Mouse (Mus musculus) megakaryocyte, embryonic 14.5 days (primary cell): Measurements from ENCODE around the gene Selenof. TPM values are rescaled to one million over a fixed set of nuclear protein-coding genes. Genes with fewer than 3 reads are reported as not detected.
"Not testable (repeated sequence)": the region's sequence is repeated elsewhere in the genome, so short reads cannot be mapped to it uniquely, and the experiment has no call there.

ENCODE experiments used
- H3K27me3 ChIP-seq: replicated peaks from 2 replicates; pipeline ENCODE3; 2012; ENCODE audit warnings: inconsistent platforms
- H3K36me3 ChIP-seq: replicated peaks from 2 replicates; pipeline ENCODE3; 2012; ENCODE audit warnings: low read length, inconsistent platforms, mixed read lengths
- H3K4me1 ChIP-seq: 2 replicates; pipeline ENCODE4 v1.6.1; 2012; ENCODE audit warnings: inconsistent platforms
- H3K4me3 ChIP-seq: replicated peaks from 2 replicates; pipeline ENCODE3; 2012; ENCODE audit warnings: moderate library complexity, mild to moderate bottlenecking, inconsistent platforms
- H3K9me3 ChIP-seq: 2 replicates; pipeline ENCODE4 v1.6.1; 2012; ENCODE audit warnings: inconsistent platforms
- FLI1 ChIP-seq: IDR thresholded peaks from 2 replicates; pipeline ENCODE4 v1.6.1; 2012; ENCODE audit warnings: low read length, inconsistent platforms, mixed read lengths
- GATA1 ChIP-seq: IDR thresholded peaks from 3 replicates; pipeline ENCODE4 v1.6.1; 2012; ENCODE audit warnings: mixed read lengths, low read length, inconsistent platforms, borderline replicate concordance
- polyA plus RNA-seq: library from polyadenylated mRNA; stranded (reverse); fragments of >175 nt; gene quantifications from 2 replicates; pipeline ENCODE4 v1.2.3, GENCODE M21; 2012; ENCODE audit warnings: low replicate concordance; ENCODE audit not compliant: insufficient read depth

The Selenof gene
- polyA plus RNA-seq, 1 experiment = 35.5 TPM

- Histone ChIP-seq H3K4me3 (no peak overlapping the region), H3K4me1 (peaks cover 30% of the 10 kb centered on the region), H3K9me3 (peaks cover 6% of the 10 kb centered on the region; the same call in 1 of the 2 replicates), H3K27me3 (no peaks in the 10 kb centered on the region), H3K36me3 (peaks cover 90% of the 10 kb centered on the region)
- TF ChIP-seq FLI1 = no peak
- no peak for TF ChIP-seq GATA1
Observed at GRCm38 (mm10) chr3:144597790-144598467, 27.8 kb downstream of the Selenof start.

DNA sequence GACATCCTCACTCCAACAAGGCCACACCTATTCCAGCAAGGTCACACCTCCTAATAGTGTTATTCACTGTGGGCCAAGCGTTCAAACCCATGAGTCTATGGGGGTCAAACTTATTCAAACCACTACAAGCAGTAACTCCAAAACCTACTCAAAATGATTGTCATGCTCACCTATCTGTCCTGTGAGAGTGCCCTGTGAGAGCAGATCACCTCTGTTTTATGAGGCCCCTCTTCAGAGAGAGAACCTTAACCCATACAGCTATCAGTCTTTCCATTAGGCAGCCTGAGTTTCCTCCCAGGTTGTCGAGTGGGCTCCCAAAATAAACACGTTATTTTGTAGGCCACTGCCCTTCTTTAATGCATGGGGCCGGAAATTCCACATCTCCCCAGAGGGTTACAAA is 32.3 kb downstream of the Selenof start:
- Histone ChIP-seq H3K4me3 (no peak overlapping the region), H3K9me3 (peaks cover 6% of the 10 kb centered on the region; the same call in 1 of the 2 replicates), H3K36me3 (peaks cover 58% of the 10 kb centered on the region), H3K27me3 (no peaks in the 10 kb centered on the region), H3K4me1 (peaks cover 69% of the 10 kb centered on the region)
- TF ChIP-seq GATA1 = no peak
- no peak for TF ChIP-seq FLI1

GRCm38 (mm10) chr3:144602819-144603218 is 32.7 kb downstream of the Selenof start:
- peaks cover 73% of the 10 kb centered on the region for H3K4me1 ChIP-seq
- no peak overlapping the region for H3K4me3 ChIP-seq
- peaks cover 6% of the 10 kb centered on the region; the same call in 1 of the 2 replicates for H3K9me3 ChIP-seq
- no peaks in the 10 kb centered on the region for H3K27me3 ChIP-seq
- peaks cover 54% of the 10 kb centered on the region for H3K36me3 ChIP-seq
- TF ChIP-seq GATA1 (no peak), FLI1 (no peak)

DNA sequence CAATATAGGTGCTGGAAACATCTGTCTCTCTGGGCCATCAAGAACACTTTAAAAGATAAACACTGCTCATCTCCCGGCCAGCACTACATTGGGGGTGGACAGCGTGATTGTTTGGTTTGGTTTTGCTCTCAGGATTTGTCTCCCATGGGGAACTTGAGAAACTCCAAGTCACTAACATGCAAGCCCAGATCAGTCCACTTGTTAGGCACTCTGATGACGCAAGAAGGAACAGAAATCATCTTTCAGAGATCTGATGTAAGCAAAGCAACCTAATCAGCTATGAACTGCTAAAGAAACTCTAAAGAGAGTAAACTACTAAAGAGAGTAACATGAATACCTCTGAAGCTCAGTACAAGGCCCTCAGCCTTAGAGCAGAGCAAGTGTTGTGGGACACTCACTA is 33.5 kb downstream of the Selenof start:
- H3K4me3 ChIP-seq = no peak overlapping the region
- peaks cover 6% of the 10 kb centered on the region; the same call in 1 of the 2 replicates for H3K9me3 ChIP-seq
- H3K27me3 ChIP-seq = no peaks in the 10 kb centered on the region
- H3K4me1 ChIP-seq = peaks cover 80% of the 10 kb centered on the region
- peaks cover 47% of the 10 kb centered on the region for H3K36me3 ChIP-seq
- TF ChIP-seq FLI1 (no peak), GATA1 (no peak)

DNA sequence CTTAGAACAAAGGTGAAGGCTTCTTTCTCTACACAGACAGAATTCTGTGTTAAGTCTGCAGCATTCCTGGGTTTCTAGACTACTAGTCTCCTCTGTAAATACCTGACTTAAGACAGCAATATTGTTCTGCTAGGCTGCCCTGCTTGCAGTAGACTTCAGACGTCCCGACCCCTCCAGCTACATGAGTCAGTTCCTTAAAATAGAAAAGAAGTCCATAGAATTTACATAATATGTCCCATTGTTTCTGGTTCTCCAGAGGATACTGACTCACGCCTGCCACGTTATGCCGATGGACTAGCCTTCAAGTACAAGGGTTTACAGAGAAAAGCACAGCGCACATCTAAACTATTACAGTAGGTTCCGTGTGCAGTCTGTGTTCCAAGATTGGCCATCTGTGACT is 34.1 kb downstream of the Selenof start:
- Histone ChIP-seq H3K4me3 (no peak overlapping the region), H3K4me1 (peaks cover 77% of the 10 kb centered on the region), H3K9me3 (peaks cover 9% of the 10 kb centered on the region), H3K36me3 (peaks cover 45% of the 10 kb centered on the region), H3K27me3 (no peaks in the 10 kb centered on the region)
- no peak for TF ChIP-seq GATA1
- no peak for TF ChIP-seq FLI1

GRCm38 (mm10) chr3:144605811-144606210 is 35.7 kb downstream of the Selenof start:
- H3K4me3 ChIP-seq, H3K27me3 ChIP-seq: not testable (repeated sequence)
- peaks cover 89% of the 10 kb centered on the region for H3K4me1 ChIP-seq
- H3K9me3 ChIP-seq = peaks cover 10% of the 10 kb centered on the region
- peaks cover 36% of the 10 kb centered on the region for H3K36me3 ChIP-seq

DNA sequence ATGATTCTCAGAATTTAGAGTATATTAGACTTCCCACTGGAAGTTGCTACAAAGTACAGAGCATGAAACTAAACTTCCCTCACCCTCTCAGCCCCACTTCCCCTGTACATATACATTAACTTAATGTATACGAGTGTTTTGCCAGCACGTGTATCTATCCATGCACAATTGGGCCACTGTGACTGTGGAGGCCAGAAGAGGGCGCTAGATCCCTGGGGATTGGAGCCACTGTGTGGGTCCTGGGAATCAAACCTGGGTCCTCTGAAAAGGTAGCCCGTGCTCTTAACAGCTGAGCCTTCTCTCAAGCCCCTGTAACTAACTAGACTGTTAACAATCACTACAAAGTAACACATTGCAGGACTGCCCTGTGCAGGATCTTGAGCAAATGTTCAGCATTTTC is 36.3 kb downstream of the Selenof start:
- Histone ChIP-seq H3K27me3 (no peaks in the 10 kb centered on the region), H3K4me3 (no peak overlapping the region), H3K9me3 (peaks cover 10% of the 10 kb centered on the region), H3K4me1 (peaks cover 89% of the 10 kb centered on the region), H3K36me3 (peaks cover 29% of the 10 kb centered on the region)
- TF ChIP-seq GATA1 (no peak), FLI1 (no peak)

DNA sequence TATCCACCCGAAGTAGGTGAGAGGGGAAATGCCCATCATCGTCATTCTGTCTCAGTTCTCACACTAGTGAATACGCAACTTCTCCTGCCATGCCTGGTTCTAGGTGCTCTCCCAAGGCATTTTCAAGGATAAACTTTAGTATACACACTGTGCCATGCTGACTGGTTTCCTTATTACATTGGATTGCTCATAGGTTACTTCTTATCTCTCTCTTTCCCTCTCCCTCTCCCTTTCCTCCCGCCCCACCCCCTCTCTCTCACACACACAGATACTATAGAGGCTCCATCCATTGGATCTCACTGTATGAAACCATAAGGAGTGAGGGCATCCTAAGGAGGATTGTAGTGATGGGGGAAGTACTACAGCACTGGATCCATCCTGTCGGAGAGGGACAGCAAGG is 38.0 kb downstream of the Selenof start:
- Histone ChIP-seq H3K4me3 (no peak overlapping the region), H3K4me1 (peaks cover 82% of the 10 kb centered on the region), H3K27me3 (no peaks in the 10 kb centered on the region), H3K9me3 (peaks cover 4% of the 10 kb centered on the region; the same call in 1 of the 2 replicates), H3K36me3 (peaks cover 15% of the 10 kb centered on the region)
- TF ChIP-seq GATA1 (no peak), FLI1 (no peak)

DNA sequence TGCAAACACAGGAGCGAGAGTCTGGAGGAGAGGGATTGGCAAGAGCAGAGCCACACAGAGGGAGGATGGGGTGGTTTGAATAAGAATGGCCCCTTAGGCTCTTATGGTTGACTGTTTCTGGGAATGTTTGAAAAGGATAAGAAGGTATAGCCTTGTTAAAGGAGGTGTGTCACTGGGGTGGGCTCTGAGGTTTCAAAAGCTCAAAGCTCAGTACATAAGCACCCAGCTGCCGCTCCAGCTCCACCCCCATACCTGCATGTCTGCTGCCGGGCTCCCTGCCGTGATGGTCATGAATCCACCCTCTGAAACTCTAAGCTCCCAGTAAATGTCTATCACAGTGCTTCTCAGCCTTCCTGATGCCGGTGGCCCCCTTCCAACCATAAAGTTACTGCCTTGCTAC is 40.7 kb downstream of the Selenof start:
- Histone ChIP-seq H3K4me3 (no peak overlapping the region), H3K4me1 (peaks cover 79% of the 10 kb centered on the region)
- no peak for TF ChIP-seq GATA1

GRCm38 (mm10) chr3:144611626-144612271 is 41.6 kb downstream of the Selenof start:
- Histone ChIP-seq H3K9me3 (peaks cover 4% of the 10 kb centered on the region; the same call in 1 of the 2 replicates), H3K27me3 (no peaks in the 10 kb centered on the region), H3K4me3 (no peak overlapping the region), H3K36me3 (peaks cover 9% of the 10 kb centered on the region), H3K4me1 (peaks cover 78% of the 10 kb centered on the region)
- no peak for TF ChIP-seq FLI1
- no peak for TF ChIP-seq GATA1

More for the DNA sequence above, 40.7 kb downstream of the Selenof start:
- Histone ChIP-seq H3K9me3 (peaks cover 4% of the 10 kb centered on the region; the same call in 1 of the 2 replicates), H3K27me3 (no peaks in the 10 kb centered on the region), H3K36me3 (peaks cover 11% of the 10 kb centered on the region)

DNA sequence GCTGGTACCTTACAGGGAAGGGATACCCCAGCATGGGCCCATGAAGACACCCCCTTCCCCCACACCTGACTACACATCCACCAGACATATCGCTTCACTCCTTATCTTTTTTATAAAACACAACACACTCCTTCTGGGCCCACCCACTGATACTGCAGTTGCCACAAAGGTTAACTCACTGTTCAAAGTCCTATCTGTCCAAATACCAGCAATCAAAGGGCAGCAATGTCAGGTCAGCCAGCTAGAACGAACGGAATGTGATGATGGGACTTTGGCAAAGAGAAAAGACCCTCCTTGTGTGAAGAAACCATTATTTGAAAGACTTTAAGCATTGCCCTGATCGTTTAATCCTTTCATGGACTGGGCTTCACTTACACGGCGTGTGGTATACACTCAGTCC is 42.3 kb downstream of the Selenof start:
- Histone ChIP-seq H3K4me1 (peaks cover 78% of the 10 kb centered on the region), H3K4me3 (no peak overlapping the region), H3K27me3 (no peaks in the 10 kb centered on the region), H3K36me3 (peaks cover 9% of the 10 kb centered on the region), H3K9me3 (peaks cover 4% of the 10 kb centered on the region; the same call in 1 of the 2 replicates)
- TF ChIP-seq FLI1 (no peak), GATA1 (no peak)
